Mouse (Mus musculus): ENCODE data around the gene Atxn1. TPM values are rescaled to one million over a fixed set of nuclear protein-coding genes. Genes with fewer than 3 reads are reported as not detected.

Atxn1 gene
- total and polyA plus RNA-seq, 3 experiments: 0.39 to 1.1 TPM; not detected in 1

- Histone ChIP-seq H3K36me3 (ENCODE audit: control insufficient read depth in 1 of 2, insufficient read depth in 2 of 2, low read length in 2 of 2) (peaks cover 0 to 6% of the 10 kb centered on the region in 2 experiments; a peak in 1 of 4 replicates), H3K9me3 (replicated peaks; ENCODE audit: insufficient read depth, low read length) (no peaks in the 10 kb centered on the region), H3K79me2 (ENCODE audit: control insufficient read depth, insufficient read depth, low read length, poor library complexity) (no peaks in the 10 kb centered on the region), H3K27ac (ENCODE audit: control insufficient read depth, low read depth, low read length) (no peak overlapping the region), H3K27me3 (ENCODE audit: control insufficient read depth in 1 of 2, insufficient read depth in 2 of 2, low read length in 2 of 2) (no peaks in the 10 kb centered on the region), H3K9ac (ENCODE audit: control insufficient read depth, low read depth, low read length, poor library complexity, severe bottlenecking) (no peak overlapping the region), H3K4me3 (ENCODE audit: control insufficient read depth in 1 of 2, insufficient read depth in 1 of 2, low read depth in 2 of 2, low read length in 2 of 2) (no peak overlapping the region), H3K4me1 (ENCODE audit: control insufficient read depth in 1 of 2, insufficient read depth in 2 of 2, low read length in 2 of 2) (peaks cover 0 to 7% of the 10 kb centered on the region in 2 experiments; a peak in 2 of 4 replicates)
- TF ChIP-seq MAFK (IDR thresholded peaks at IDR 0.05; ENCODE audit: borderline replicate concordance, low read depth, low read length): no peak
- TF ChIP-seq POLR2AphosphoS5 (IDR thresholded peaks at IDR 0.05; ENCODE audit: borderline replicate concordance, low read depth, low read length): no peak
- no peak for TF ChIP-seq MYB (IDR thresholded peaks at IDR 0.05; ENCODE audit: low read depth, low read length)
- DNase-seq (ENCODE audit: low read depth, low spot score): no peak
Observed at GRCm38 (mm10) chr13:45740369-45740768, 224.4 kb downstream of the Atxn1 start.

- DNase-seq (ENCODE audit: low read depth, low spot score): no peak
- Histone ChIP-seq H3K9ac (ENCODE audit: control insufficient read depth, low read depth, low read length, poor library complexity, severe bottlenecking) (no peak overlapping the region), H3K4me1 (ENCODE audit: control insufficient read depth in 1 of 2, insufficient read depth in 2 of 2, low read length in 2 of 2) (peaks cover 0 to 5% of the 10 kb centered on the region in 2 experiments; a peak in 1 of 4 replicates), H3K36me3 (ENCODE audit: control insufficient read depth in 1 of 2, insufficient read depth in 2 of 2, low read length in 2 of 2) (no peaks in the 10 kb centered on the region), H3K9me3 (replicated peaks; ENCODE audit: insufficient read depth, low read length) (no peaks in the 10 kb centered on the region), H3K4me3 (ENCODE audit: control insufficient read depth in 1 of 2, insufficient read depth in 1 of 2, low read depth in 2 of 2, low read length in 2 of 2) (no peak overlapping the region), H3K79me2 (ENCODE audit: control insufficient read depth, insufficient read depth, low read length, poor library complexity) (no peaks in the 10 kb centered on the region), H3K27ac (ENCODE audit: control insufficient read depth, low read depth, low read length) (no peak overlapping the region), H3K27me3 (ENCODE audit: control insufficient read depth in 1 of 2, insufficient read depth in 2 of 2, low read length in 2 of 2) (no peaks in the 10 kb centered on the region)
- no peak for TF ChIP-seq UBTF (IDR thresholded peaks at IDR 0.05; ENCODE audit: borderline replicate concordance, insufficient read depth, low read depth, low read length)
- no peak for TF ChIP-seq CHD2 (IDR thresholded peaks at IDR 0.05; ENCODE audit: low read length)
- TF ChIP-seq MYB (IDR thresholded peaks at IDR 0.05; ENCODE audit: low read depth, low read length): no peak
- no peak for TF ChIP-seq JUND (IDR thresholded peaks at IDR 0.05; ENCODE audit: low read depth, low read length)
- no peak for TF ChIP-seq POLR2AphosphoS2 (IDR thresholded peaks at IDR 0.05; ENCODE audit: low read length)
- no peak for TF ChIP-seq ZC3H11A (IDR thresholded peaks at IDR 0.05; ENCODE audit: low read depth, low read length)
- TF ChIP-seq MEF2A (IDR thresholded peaks at IDR 0.05; ENCODE audit: extremely low read depth, insufficient replicate concordance, low read depth, low read length, poor library complexity, severe bottlenecking): no peak
- no peak for TF ChIP-seq USF2 (IDR thresholded peaks at IDR 0.05; ENCODE audit: borderline replicate concordance in 1 of 2, insufficient read depth in 1 of 2, low read depth in 1 of 2, low read length in 2 of 2)
- TF ChIP-seq NRF1 (IDR thresholded peaks at IDR 0.05; ENCODE audit: insufficient read depth, low read depth, low read length, poor library complexity, severe bottlenecking): no peak
- no peak for TF ChIP-seq ZMIZ1 (IDR thresholded peaks at IDR 0.05; ENCODE audit: low read depth, low read length)
- no peak for TF ChIP-seq SMC3 (IDR thresholded peaks at IDR 0.05; ENCODE audit: low read depth, low read length)
- TF ChIP-seq RCOR1 (IDR thresholded peaks at IDR 0.05; ENCODE audit: low read depth, low read length): no peak
- TF ChIP-seq MAX (IDR thresholded peaks at IDR 0.05; ENCODE audit: low read length): no peak
- no peak for TF ChIP-seq EP300 (IDR thresholded peaks at IDR 0.05; ENCODE audit: low read depth in 1 of 2, low read length in 2 of 2)
- TF ChIP-seq TCF12 (IDR thresholded peaks at IDR 0.05; ENCODE audit: low read depth, low read length): no peak
- no peak for TF ChIP-seq POLR2A (IDR thresholded peaks at IDR 0.05; ENCODE audit: control insufficient read depth in 1 of 2, insufficient read depth in 1 of 2, low read depth in 1 of 2, low read length in 2 of 2, poor library complexity in 1 of 2)
- no peak for TF ChIP-seq ZNF384 (IDR thresholded peaks at IDR 0.05; ENCODE audit: low read depth, low read length)
Observed at GRCm38 (mm10) chr13:45736241-45736640, 228.6 kb downstream of the Atxn1 start.
